Mouse (Mus musculus): ENCODE data around the gene Mrgprh. TPM values are rescaled to one million over a fixed set of nuclear protein-coding genes. Genes with fewer than 3 reads are reported as not detected.

Mrgprh gene
- total RNA-seq, 2 experiments from 2014 or later: not detected

- peak; percentile 97 for DNase-seq (ENCODE audit: low spot score in 2 of 2)
Observed at GRCm38 (mm10) chr17:12915881-12916583, 40.2 kb downstream of the Mrgprh start, which contains the start of gene Mrpl18. Gene Mrpl18 (minus strand): TSS chr17:12916345.

- DNase-seq (ENCODE audit: low spot score in 2 of 2): no peak
Observed at GRCm38 (mm10) chr17:12916588-12917380, 41.0 kb downstream of the Mrgprh start.

GRCm38 (mm10) chr17:12921073-12921472 lies 45.2 kb downstream of the Mrgprh start:
- no peak for DNase-seq (ENCODE audit: low spot score in 2 of 2)

- no peak for DNase-seq (ENCODE audit: low spot score in 2 of 2)
Observed at GRCm38 (mm10) chr17:12925001-12925400, 49.2 kb downstream of the Mrgprh start.

GRCm38 (mm10) chr17:12925703-12926180 lies 49.9 kb downstream of the Mrgprh start:
- DNase-seq (ENCODE audit: low spot score in 2 of 2): no peak

Small RNA genes lying within 50 kb of the gene (microRNA-seq; reads per million reads assigned to microRNA genes)
- gene Gm24085: 0 reads per million in 2 experiments

Other genes starting within 250 kb of the Mrgprh start
- 1 to 10 TPM in 1 of 2 experiments, not detected in 1; 1.9 TPM for gene Slc22a1, start 200.2 kb upstream of the Mrgprh start, total RNA-seq (2021)
- 10 to 100 TPM; 25.5 to 27.7 TPM for gene Igf2r, start 106.4 kb upstream of the Mrgprh start, total RNA-seq (2021)
- 10 to 100 TPM; 31.6 to 34.5 TPM for gene Mas1, start 7.9 kb upstream of the Mrgprh start, total RNA-seq (2021)
- 1 to 10 TPM; 1.3 to 2.8 TPM for gene Pnldc1, start 34.2 kb downstream of the Mrgprh start, total RNA-seq (2021)
- 100 to 1,000 TPM; 224 to 239 TPM for gene Tcp1, start 39.7 kb downstream of the Mrgprh start, total RNA-seq (2021)
- 10 to 100 TPM; 54.4 to 62.4 TPM for gene Mrpl18, start 40.3 kb downstream of the Mrgprh start, total RNA-seq (2021)
- gene Acat3, start 64.6 kb downstream of the Mrgprh start, total RNA-seq (2021): 1 to 10 TPM; 2.3 to 4.4 TPM
- 100 to 1,000 TPM; 101 to 110 TPM for gene Acat2, start 84.7 kb downstream of the Mrgprh start, total RNA-seq (2021)
- gene Wtap, start 118.1 kb downstream of the Mrgprh start, total RNA-seq (2021): 10 to 100 TPM; 64.5 to 66.4 TPM
- gene Sod2, start 130.8 kb downstream of the Mrgprh start, total RNA-seq (2021): 100 to 1,000 TPM; 211 to 236 TPM
- gene Gpr31b, start 176.3 kb downstream of the Mrgprh start, total RNA-seq (2021): under 1 TPM; 0.41 to 0.65 TPM
- under 1 TPM; 0.34 to 0.47 TPM for gene Tcp10b, start 185.1 kb downstream of the Mrgprh start, total RNA-seq (2021)